Mouse (Mus musculus): ENCODE results near the gene Hoxd8. TPM values are rescaled to one million over a fixed set of nuclear protein-coding genes. Genes with fewer than 3 reads are reported as not detected.

Gene Hoxd8
- total RNA-seq, 2 experiments from 2014 or later = not detected

- no peak for TF ChIP-seq CTCF (conservative IDR thresholded peaks at IDR 0.05)
- no peak for DNase-seq (ENCODE audit: low spot score in 2 of 2)
- H3K4me3 ChIP-seq = no peak overlapping the region
- H3K27ac ChIP-seq = no peak overlapping the region
Observed at GRCm38 (mm10) chr2:74710929-74711543, 6.6 kb downstream of the Hoxd8 start.

GRCm38 (mm10) chr2:74711721-74712621 is 7.6 kb downstream of the Hoxd8 start, which contains the start of the genes Hoxd3 and Hoxd4:
TSS of gene Hoxd3 (plus strand) at chr2:74711927.
TSS of gene Hoxd4 (plus strand) at chr2:74711929.
- no peak for TF ChIP-seq CTCF (conservative IDR thresholded peaks at IDR 0.05)
- no peak within 1 kb of the TSS for H3K4me3 ChIP-seq
- DNase-seq (ENCODE audit: low spot score in 2 of 2) = no peak
- no peak within 1 kb of the TSS for H3K27ac ChIP-seq

- DNase-seq (ENCODE audit: low spot score in 2 of 2) = no peak
Observed at GRCm38 (mm10) chr2:74713239-74714150, 9.1 kb downstream of the Hoxd8 start.

GRCm38 (mm10) chr2:74714156-74714789 is 9.9 kb downstream of the Hoxd8 start:
- no peak overlapping the region for H3K4me3 ChIP-seq
- TF ChIP-seq CTCF (conservative IDR thresholded peaks at IDR 0.05) = no peak
- DNase-seq (ENCODE audit: low spot score in 2 of 2) = no peak
- no peak overlapping the region for H3K27ac ChIP-seq

More at GRCm38 (mm10) chr2:74713239-74714150, 9.1 kb downstream of the Hoxd8 start:
- Histone ChIP-seq H3K4me3 (no peak overlapping the region), H3K27ac (no peak overlapping the region)
- TF ChIP-seq CTCF (conservative IDR thresholded peaks at IDR 0.05) = no peak

- no peak for TF ChIP-seq CTCF (conservative IDR thresholded peaks at IDR 0.05)
- no peak for DNase-seq (ENCODE audit: low spot score in 2 of 2)
- H3K27ac ChIP-seq = no peak overlapping the region
- no peak overlapping the region for H3K4me3 ChIP-seq
Observed at GRCm38 (mm10) chr2:74714881-74715280, 10.5 kb downstream of the Hoxd8 start.

GRCm38 (mm10) chr2:74715504-74716241 is 11.3 kb downstream of the Hoxd8 start:
- peak overlapping the region; percentile 23; the same call in 1 of the 2 replicates for H3K4me3 ChIP-seq
- no peak overlapping the region for H3K27ac ChIP-seq
- peak; percentile 89 for TF ChIP-seq CTCF (conservative IDR thresholded peaks at IDR 0.05)
- peak; percentile 54 to 80 for DNase-seq (ENCODE audit: low spot score in 2 of 2)

- no peak for TF ChIP-seq CTCF (conservative IDR thresholded peaks at IDR 0.05)
- DNase-seq (ENCODE audit: low spot score in 2 of 2) = no peak
- no peak overlapping the region for H3K27ac ChIP-seq
- H3K4me3 ChIP-seq = no peak overlapping the region
Observed at GRCm38 (mm10) chr2:74720384-74720783, 16.0 kb downstream of the Hoxd8 start.

GRCm38 (mm10) chr2:74720955-74721491 is 16.6 kb downstream of the Hoxd8 start:
- no peak for DNase-seq (ENCODE audit: low spot score in 2 of 2)
- TF ChIP-seq CTCF (conservative IDR thresholded peaks at IDR 0.05) = no peak
- no peak overlapping the region for H3K27ac ChIP-seq
- H3K4me3 ChIP-seq = no peak overlapping the region

GRCm38 (mm10) chr2:74721882-74722281 is 17.5 kb downstream of the Hoxd8 start:
- TF ChIP-seq CTCF (conservative IDR thresholded peaks at IDR 0.05) = no peak
- no peak overlapping the region for H3K27ac ChIP-seq
- H3K4me3 ChIP-seq = no peak overlapping the region

GRCm38 (mm10) chr2:74722949-74723348 is 18.5 kb downstream of the Hoxd8 start:
- H3K27ac ChIP-seq = no peak overlapping the region
- no peak for TF ChIP-seq CTCF (conservative IDR thresholded peaks at IDR 0.05)
- H3K4me3 ChIP-seq = no peak overlapping the region
- DNase-seq (ENCODE audit: low spot score in 2 of 2) = no peak

More at GRCm38 (mm10) chr2:74721882-74722281, 17.5 kb downstream of the Hoxd8 start:
- DNase-seq (ENCODE audit: low spot score in 2 of 2) = no peak

Data from layer of hippocampus, adult 2 months (tissue).